20 mouse cellular contexts compared by ENCODE assay signal in genomic region chr11:35109781-35110180, GRCm38 (mm10). TPM values are rescaled to one million over a fixed set of nuclear protein-coding genes. Genes with fewer than 3 reads are reported as not detected.
"Had no signal": no experiment of that assay in that cellular context is flagged by ENCODE, and none has a peak within 500 bp of the region (broad histone marks: within the 10 kb centered on the region; RNA-seq: fewer than 3 reads in every experiment).

No protein-coding gene starts in this region.

- ATAC-seq: liver, postnatal 0 days; midbrain, embryonic 16.5 days had no signal

- H3K27ac ChIP-seq: liver, embryonic 13.5 days; liver, embryonic 15.5 days; midbrain, embryonic 12.5 days; neural tube, embryonic 13.5 days; neural tube, embryonic 15.5 days had no signal

- H3K36me3 ChIP-seq: liver, embryonic 13.5 days; liver, embryonic 15.5 days; midbrain, embryonic 12.5 days; neural tube, embryonic 13.5 days; neural tube, embryonic 15.5 days had no signal

- H3K4me2 ChIP-seq: liver, embryonic 11.5 days; liver, embryonic 13.5 days; liver, embryonic 15.5 days; midbrain, embryonic 12.5 days; neural tube, embryonic 13.5 days; neural tube, embryonic 15.5 days had no signal

- DNase-seq: liver; liver, embryonic 13.5 days; liver, postnatal 0 days; midbrain, embryonic 14.5 days; retina, postnatal 1 day; right cerebral cortex, adult 18-20 months; right cerebral cortex, postnatal 25 days; right cerebral cortex, postnatal 4 days; spleen, adult 18-20 months; thymus, adult 18-20 months; thymus, postnatal 14 days; thymus, postnatal 36 days had no signal

- H3K4me3 ChIP-seq: liver, embryonic 13.5 days; liver, embryonic 15.5 days; midbrain, embryonic 12.5 days; myocyte; neural tube, embryonic 13.5 days; neural tube, embryonic 15.5 days had no signal

- H3K9ac ChIP-seq: liver, embryonic 13.5 days; liver, embryonic 15.5 days; liver, postnatal 0 days; midbrain, embryonic 12.5 days; neural tube, embryonic 13.5 days; neural tube, embryonic 15.5 days had no signal

- H3K27me3 ChIP-seq: liver, embryonic 13.5 days; liver, embryonic 15.5 days; midbrain, embryonic 12.5 days; neural tube, embryonic 13.5 days; neural tube, embryonic 15.5 days had no signal

- H3K9me3 ChIP-seq: liver, embryonic 13.5 days; liver, embryonic 15.5 days; midbrain, embryonic 12.5 days; neural tube, embryonic 13.5 days; neural tube, embryonic 15.5 days had no signal

- H3K4me1 ChIP-seq: liver, embryonic 15.5 days; midbrain, embryonic 12.5 days; neural tube, embryonic 13.5 days; neural tube, embryonic 15.5 days had no signal

RNA-seq across cellular contexts. Expression of gene Slit3, which starts 11.2 kb away (rescaled TPM):
- total RNA-seq: megakaryocyte-erythroid progenitor cell, adult 5-6 weeks had no signal
- polyA plus RNA-seq: myocyte had no signal
